Mouse (Mus musculus): ENCODE data around the gene Myl6. TPM values are rescaled to one million over a fixed set of nuclear protein-coding genes. Genes with fewer than 3 reads are reported as not detected.

The Myl6 gene
- total RNA-seq, 2 experiments from 2014 or later = 551 to 619 TPM

DNA sequence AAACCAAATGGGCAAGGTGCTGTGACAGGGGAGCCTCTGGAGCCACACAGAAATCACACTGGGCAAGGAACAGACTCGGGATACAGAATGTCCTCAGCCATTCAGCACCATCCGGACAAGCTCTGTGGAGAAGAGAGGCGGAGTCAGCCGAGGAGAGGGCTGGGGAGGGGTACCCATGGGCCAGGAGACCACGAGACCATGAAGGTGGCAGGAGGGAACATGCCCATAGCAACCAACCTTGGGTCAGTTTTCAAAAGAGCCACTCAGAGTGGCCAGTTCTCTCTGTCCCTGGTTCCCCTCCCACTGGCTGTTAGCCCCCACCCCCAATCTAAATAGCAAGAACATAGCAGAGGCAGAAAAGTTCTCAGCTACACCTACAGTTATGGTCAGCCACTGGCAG lies 3.0 kb downstream of the Myl6 start:
- no peak for DNase-seq (ENCODE audit: extremely low spot score in 1 of 2, low spot score in 1 of 2)

GRCm38 (mm10) chr10:128490232-128490631 lies 3.7 kb downstream of the Myl6 start:
- DNase-seq (ENCODE audit: extremely low spot score in 1 of 2, low spot score in 1 of 2) = no peak

GRCm38 (mm10) chr10:128489785-128490184 lies 4.2 kb downstream of the Myl6 start:
- DNase-seq (ENCODE audit: extremely low spot score in 1 of 2, low spot score in 1 of 2) = no peak

- no peak for DNase-seq (ENCODE audit: extremely low spot score in 1 of 2, low spot score in 1 of 2)
These were observed 4.6 kb downstream of the Myl6 start for GRCm38 (mm10) chr10:128489380-128489779.

DNA sequence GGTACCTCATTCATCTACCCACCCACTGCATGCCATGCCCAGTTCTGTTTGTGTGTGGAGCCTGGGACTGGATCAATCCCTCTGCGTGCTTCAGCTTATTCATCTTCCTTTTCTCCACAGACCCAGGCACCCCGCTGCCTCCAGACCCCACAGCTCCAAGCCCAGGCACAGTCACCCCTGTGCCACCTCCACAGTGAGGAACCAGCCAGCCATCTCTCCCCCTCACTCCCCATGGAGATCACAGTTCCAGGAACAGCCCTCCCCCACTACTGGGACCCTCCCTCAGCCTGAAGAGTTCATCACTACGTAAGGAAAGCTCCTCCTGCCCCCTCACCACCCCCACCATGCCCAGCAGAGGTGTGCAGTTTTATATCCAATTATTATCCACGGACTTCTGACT lies 5.2 kb downstream of the Myl6 start:
- no peak for DNase-seq (ENCODE audit: extremely low spot score in 1 of 2, low spot score in 1 of 2)

DNA sequence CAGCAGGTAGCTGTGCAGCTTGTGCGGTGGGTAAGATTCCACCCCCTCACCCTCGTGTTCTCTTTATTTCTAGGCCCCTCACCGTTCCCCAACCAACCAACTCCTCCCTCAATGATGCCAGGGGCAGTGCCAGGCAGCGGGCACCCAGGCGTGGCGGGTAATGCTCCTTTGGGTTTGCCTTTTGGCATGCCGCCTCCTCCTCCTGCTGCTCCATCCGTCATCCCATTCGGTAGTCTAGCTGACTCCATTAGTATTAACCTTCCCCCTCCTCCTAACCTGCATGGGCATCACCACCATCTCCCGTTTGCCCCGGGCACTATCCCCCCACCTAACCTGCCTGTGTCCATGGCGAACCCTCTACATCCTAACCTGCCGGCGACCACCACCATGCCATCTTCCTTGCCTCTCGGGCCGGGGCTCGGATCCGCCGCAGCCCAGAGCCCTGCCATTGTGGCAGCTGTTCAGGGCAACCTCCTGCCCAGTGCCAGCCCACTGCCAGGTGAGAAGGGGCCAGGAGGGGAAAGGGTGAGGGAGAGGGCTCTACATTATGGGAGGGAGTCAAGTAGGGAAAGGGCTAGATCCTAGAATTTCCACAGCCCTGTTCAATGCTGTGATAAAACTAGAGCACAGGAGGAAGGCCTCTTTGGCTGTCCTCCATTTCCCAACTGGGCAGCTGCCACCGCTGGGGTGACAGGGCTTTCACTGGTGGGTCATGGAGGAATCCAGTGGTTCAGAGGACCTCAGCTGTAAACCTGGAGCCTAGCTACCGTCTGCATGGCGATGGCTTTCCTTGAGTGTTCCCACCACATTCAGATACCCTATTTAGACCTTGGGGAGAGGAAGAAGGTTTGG lies 5.9 kb downstream of the Myl6 start:
- no peak for DNase-seq (ENCODE audit: extremely low spot score in 1 of 2, low spot score in 1 of 2)

- no peak for DNase-seq (ENCODE audit: extremely low spot score in 1 of 2, low spot score in 1 of 2)
These were observed 7.6 kb downstream of the Myl6 start for GRCm38 (mm10) chr10:128486370-128486769.

GRCm38 (mm10) chr10:128474366-128474765 lies 19.6 kb downstream of the Myl6 start:
- DNase-seq (ENCODE audit: extremely low spot score in 1 of 2, low spot score in 1 of 2) = no peak

DNA sequence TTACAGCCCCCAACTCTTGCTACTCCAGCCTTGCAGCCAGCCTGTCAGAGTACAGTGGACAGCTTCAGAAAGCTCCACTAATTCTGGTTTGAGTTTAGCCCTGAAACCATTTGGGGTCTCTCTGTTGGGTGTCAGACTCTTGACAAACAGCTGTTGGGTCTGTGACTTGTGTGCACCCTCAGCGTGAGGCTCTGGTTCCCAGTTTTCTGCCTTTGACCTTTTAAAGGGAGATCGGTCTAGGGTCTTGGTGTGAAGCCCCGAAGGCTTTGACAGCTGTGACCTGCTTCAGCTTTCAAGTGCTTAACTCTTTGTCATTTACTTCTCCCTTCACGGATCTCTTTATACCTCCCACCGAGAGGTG lies 33.7 kb downstream of the Myl6 start:
- no peak for DNase-seq (ENCODE audit: extremely low spot score in 1 of 2, low spot score in 1 of 2)

GRCm38 (mm10) chr10:128459409-128460269 lies 34.3 kb downstream of the Myl6 start:
- peak; percentile 33 to 43 for DNase-seq (ENCODE audit: extremely low spot score in 1 of 2, low spot score in 1 of 2)

- peak; percentile 72 to 78 for DNase-seq (ENCODE audit: extremely low spot score in 1 of 2, low spot score in 1 of 2)
These were observed 35.1 kb downstream of the Myl6 start, which contains the start of gene Smarcc2 for GRCm38 (mm10) chr10:128458719-128459408. Gene Smarcc2, plus strand, starts transcription at chr10:128459248.

DNA sequence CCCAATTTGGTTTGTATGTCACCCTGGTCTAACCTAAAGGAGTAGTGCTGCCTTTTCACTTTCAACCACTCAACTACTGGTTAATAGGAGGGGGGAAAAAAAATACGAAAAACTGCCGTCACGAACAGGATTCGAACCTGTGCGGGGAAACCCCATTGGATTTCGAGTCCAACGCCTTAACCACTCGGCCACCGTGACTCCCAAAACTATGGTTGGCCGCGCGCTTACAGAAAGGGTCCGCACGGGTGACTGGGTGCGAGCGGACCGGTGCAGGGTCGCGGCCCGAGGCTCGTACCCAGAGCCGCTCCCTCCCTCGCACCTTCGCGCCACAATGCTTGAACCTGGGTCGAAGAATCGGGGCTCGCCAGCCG lies 35.6 kb downstream of the Myl6 start:
- peak; percentile 99 for DNase-seq (ENCODE audit: extremely low spot score in 1 of 2, low spot score in 1 of 2)

GRCm38 (mm10) chr10:128457676-128458075 lies 36.3 kb downstream of the Myl6 start:
- DNase-seq (ENCODE audit: extremely low spot score in 1 of 2, low spot score in 1 of 2) = no peak

GRCm38 (mm10) chr10:128455280-128455679 lies 38.7 kb downstream of the Myl6 start:
- peak in 1 of 2 experiments; percentile 58 for DNase-seq (ENCODE audit: extremely low spot score in 1 of 2, low spot score in 1 of 2)

DNA sequence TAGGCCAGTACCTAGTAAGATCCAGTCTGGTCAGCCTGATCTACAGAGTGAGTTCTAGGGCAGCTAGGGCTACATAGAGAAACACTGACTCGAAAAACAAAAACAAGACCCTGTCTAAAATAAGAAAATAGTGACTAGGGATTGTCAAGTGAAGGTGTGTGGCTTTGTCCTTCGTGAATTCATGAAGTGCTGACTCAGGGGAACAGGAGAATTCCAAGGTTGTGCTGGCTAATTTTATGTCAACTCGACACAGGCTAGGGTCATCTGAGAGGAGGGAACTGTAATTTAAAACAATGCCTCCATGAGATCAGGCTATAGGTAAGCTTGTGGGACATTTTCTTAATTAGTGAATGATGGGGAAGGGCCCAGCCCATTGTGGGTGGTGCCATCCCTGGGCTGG lies 39.5 kb downstream of the Myl6 start:
- DNase-seq (ENCODE audit: extremely low spot score in 1 of 2, low spot score in 1 of 2) = no peak

DNA sequence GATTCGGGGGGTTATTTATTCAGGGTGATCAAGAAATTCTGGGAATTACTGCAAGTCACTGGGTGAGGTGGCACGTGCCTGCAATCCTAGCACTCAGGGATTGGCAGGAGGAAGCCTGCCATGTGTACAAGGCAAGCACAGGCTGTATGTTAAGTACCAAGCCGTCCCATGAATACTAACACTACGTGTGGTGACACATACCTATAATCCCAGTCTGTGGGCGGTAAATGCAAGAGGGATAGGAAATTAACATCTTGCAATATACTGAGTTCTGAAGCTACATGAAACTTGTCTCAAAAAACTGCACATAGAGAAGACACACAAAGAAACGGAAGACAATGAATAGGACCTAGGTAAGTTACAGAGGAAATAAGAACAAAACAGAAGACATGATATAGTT lies 42.9 kb downstream of the Myl6 start:
- DNase-seq (ENCODE audit: extremely low spot score in 1 of 2, low spot score in 1 of 2) = no peak

GRCm38 (mm10) chr10:128445407-128445806 lies 48.5 kb downstream of the Myl6 start:
- no peak for DNase-seq (ENCODE audit: extremely low spot score in 1 of 2, low spot score in 1 of 2)

DNA sequence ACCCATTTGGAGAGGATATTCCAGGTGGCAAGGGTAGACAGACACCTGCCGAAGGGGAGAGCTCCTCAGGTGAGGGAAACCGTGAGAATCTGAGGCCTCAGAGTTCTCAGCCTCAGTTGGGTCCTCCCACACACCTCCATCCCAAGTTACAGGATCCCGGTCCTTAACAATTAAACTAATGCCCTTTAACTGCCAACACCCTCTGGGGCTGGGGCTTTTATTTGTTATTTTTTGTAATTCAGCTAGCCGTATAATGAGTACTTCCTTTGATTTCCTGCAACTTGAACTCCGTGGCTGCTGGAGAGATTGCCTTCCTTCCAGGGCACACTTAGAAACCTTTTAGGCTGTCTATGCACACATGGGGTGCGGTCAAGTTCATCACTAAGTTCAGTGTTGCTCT lies 49.6 kb downstream of the Myl6 start:
- no peak for DNase-seq (ENCODE audit: extremely low spot score in 1 of 2, low spot score in 1 of 2)

- DNase-seq (ENCODE audit: extremely low spot score in 1 of 2, low spot score in 1 of 2) = no peak
These were observed 51.2 kb downstream of the Myl6 start for GRCm38 (mm10) chr10:128442718-128443117.

DNA sequence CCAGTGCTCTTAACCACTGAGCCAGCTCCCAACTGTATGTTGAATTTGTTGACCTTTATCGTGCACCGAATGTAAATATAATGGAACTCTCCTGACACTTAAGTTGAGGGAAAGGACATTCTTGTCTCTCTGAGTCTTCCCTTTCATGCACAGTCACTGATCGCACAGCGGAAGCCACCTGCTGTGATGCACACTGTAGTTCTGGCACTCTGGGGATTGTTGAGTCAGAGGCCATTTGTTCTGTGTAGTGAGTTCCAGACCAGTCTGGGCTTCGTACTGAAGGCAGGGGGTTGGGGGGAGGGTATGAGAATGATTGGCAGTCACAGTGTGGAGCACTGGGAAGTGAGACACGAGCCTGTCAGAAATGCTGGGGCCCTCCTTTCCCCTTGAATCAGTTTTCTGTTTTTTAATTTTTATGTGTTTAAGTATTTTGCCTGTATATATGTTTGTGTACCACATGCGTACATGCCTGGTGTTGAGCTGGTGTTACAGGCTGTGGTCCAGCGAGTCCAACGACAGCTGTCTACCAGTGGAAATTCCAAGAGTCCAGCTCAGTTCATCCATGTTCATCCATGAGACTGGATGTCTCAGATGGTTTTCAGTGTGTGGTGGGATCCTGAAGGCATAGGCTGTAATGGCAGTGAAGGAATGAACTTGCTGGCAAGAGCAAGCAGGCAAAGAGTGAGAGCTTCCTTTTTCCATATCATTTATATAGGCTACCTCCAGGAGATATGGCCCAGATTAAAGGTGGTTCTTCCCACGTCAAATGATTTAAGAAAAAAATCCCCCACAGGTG lies 52.4 kb downstream of the Myl6 start:
- DNase-seq (ENCODE audit: extremely low spot score in 1 of 2, low spot score in 1 of 2) = no peak

All from layer of hippocampus, postnatal 25 days (tissue).